Mouse (Mus musculus) lung, adult 18-20 months (tissue): ENCODE measurements around the gene Kif21a.

Experiments used
- DNase-seq, 2 experiments: peaks; one replicate each; pipeline ENCODE4 v3.0.0; 2022; ENCODE audit warnings: mixed read lengths in 2 of 2

Gene Kif21a

GRCm38 (mm10) chr15:90931451-90931850, 118.3 kb downstream of the Kif21a start:
- no peak for DNase-seq

DNA sequence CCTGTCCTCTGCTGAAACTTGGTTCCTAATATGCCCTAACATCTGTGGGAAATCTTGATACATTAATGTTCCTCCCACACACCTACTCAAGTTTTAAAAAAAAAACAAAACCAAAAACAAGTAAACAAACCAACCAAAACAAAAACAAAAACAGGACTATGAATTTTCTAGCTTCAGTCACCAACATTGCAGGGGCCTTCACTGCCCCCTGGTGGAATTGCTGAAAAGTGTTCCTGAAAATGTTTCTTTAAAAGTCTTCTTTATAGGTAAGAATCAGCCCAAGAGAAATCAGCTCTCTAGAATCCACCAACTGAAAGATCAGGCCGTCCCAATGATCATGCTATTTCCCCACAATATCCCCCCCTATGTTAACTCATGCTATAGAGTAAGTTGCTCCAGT, 120.7 kb downstream of the Kif21a start:
- no peak for DNase-seq

DNA sequence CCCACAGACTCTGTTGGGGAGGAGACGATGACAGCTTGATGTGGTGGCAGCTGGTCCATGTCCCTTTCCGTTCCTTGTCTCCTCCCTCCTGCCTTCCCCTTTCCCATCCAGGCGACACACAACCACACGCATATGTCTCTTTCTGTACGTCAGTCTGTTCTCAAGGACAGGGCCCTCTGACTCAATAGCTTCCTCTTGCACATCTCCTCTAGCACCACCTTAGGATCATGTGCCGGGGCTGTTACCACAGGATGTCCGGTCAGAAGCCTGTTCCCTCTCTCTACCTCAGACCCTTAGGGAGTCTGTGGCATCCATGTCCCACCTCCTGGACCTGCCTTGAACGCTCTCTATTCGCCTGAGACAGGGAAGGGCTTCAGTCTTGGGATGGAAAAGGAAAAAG, 153.3 kb downstream of the Kif21a start:
- no peak for DNase-seq

DNA sequence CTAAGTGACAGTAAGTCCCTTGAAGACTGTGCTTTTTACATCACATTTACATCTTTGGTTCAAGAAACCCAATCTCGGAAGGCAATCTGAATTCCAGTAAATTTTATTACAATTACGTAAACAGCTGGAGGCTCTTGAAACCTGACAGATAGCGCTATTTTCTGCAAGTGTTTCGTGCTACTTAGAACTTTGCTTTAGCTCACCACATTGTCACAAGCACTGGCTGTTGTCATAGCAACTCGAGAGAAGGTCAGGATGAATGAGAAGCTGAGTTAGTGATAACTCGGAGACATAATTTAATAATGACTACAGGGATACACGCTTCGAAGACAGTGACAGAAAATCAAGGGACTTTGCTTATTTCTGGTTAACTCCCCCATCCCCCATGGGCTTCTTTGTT, 162.3 kb downstream of the Kif21a start:
- no peak for DNase-seq
